Mouse (Mus musculus): ENCODE results near the gene Igf2r. TPM values are rescaled to one million over a fixed set of nuclear protein-coding genes. Genes with fewer than 3 reads are reported as not detected.
A peak's percentile ranks its signal among the peaks of the same experiment; 100 is the strongest.

The Igf2r gene
- polyA plus RNA-seq, 1 experiment from 2014 or later, result 6.5 TPM

GRCm38 (mm10) chr17:12660572-12661260 is 108.7 kb downstream of the Igf2r start:
- peak; percentile 75 for TF ChIP-seq CTCF (IDR thresholded peaks at IDR 0.05; ENCODE audit: low read depth)
- no peak for TF ChIP-seq EP300 (IDR thresholded peaks at IDR 0.05; ENCODE audit: low read depth)
- Histone ChIP-seq H3K4me3 (ENCODE audit: low read depth, low read length) (no peak overlapping the region), H3K36me3 (replicated peaks; ENCODE audit: insufficient read depth, low read length) (no peaks in the 10 kb centered on the region), H3K27ac (ENCODE audit: low read depth) (no peak overlapping the region), H3K9me3 (ENCODE audit: low read length) (no peaks in the 10 kb centered on the region), H3K27me3 (ENCODE audit: insufficient read depth, low read length) (no peaks in the 10 kb centered on the region), H3K4me2 (ENCODE audit: low read depth, low read length) (no peak overlapping the region), H3K9ac (replicated peaks) (no peak overlapping the region), H3K4me1 (ENCODE audit: insufficient read depth) (peaks cover 3% of the 10 kb centered on the region; the same call in 1 of the 2 replicates)
- WGBS (ENCODE audit: insufficient replicate concordance), result 68% methylated on average over 13 of the region's 13 CpGs
- no peak for ATAC-seq
- no peak for DNase-seq

GRCm38 (mm10) chr17:12659233-12659632 is 110.2 kb downstream of the Igf2r start:
- Histone ChIP-seq H3K4me3 (ENCODE audit: low read depth, low read length) (no peak overlapping the region), H3K4me2 (ENCODE audit: low read depth, low read length) (no peak overlapping the region), H3K36me3 (replicated peaks; ENCODE audit: insufficient read depth, low read length) (no peaks in the 10 kb centered on the region), H3K27me3 (ENCODE audit: insufficient read depth, low read length) (no peaks in the 10 kb centered on the region), H3K27ac (ENCODE audit: low read depth) (no peak overlapping the region), H3K4me1 (ENCODE audit: insufficient read depth) (peaks cover 3% of the 10 kb centered on the region; the same call in 1 of the 2 replicates), H3K9me3 (ENCODE audit: low read length) (no peaks in the 10 kb centered on the region), H3K9ac (replicated peaks) (no peak overlapping the region)
- peak; percentile 45 for DNase-seq
- TF ChIP-seq EP300 (IDR thresholded peaks at IDR 0.05; ENCODE audit: low read depth), result peak; percentile 48; the same call in 1 of the 2 replicates
- no peak for TF ChIP-seq CTCF (IDR thresholded peaks at IDR 0.05; ENCODE audit: low read depth)
- 66% methylated on average over 10 of the region's 10 CpGs for WGBS (ENCODE audit: insufficient replicate concordance)
- ATAC-seq, result peak; percentile 92

GRCm38 (mm10) chr17:12658784-12659183 is 110.7 kb downstream of the Igf2r start:
- Histone ChIP-seq H3K4me3 (ENCODE audit: low read depth, low read length) (no peak overlapping the region), H3K36me3 (replicated peaks; ENCODE audit: insufficient read depth, low read length) (no peaks in the 10 kb centered on the region), H3K9me3 (ENCODE audit: low read length) (no peaks in the 10 kb centered on the region), H3K9ac (replicated peaks) (no peak overlapping the region), H3K4me2 (ENCODE audit: low read depth, low read length) (no peak overlapping the region), H3K4me1 (ENCODE audit: insufficient read depth) (peaks cover 3% of the 10 kb centered on the region; the same call in 1 of the 2 replicates), H3K27ac (ENCODE audit: low read depth) (no peak overlapping the region), H3K27me3 (ENCODE audit: insufficient read depth, low read length) (no peaks in the 10 kb centered on the region)
- no peak for DNase-seq
- WGBS (ENCODE audit: insufficient replicate concordance), result 63% methylated on average over 7 of the region's 7 CpGs
- TF ChIP-seq EP300 (IDR thresholded peaks at IDR 0.05; ENCODE audit: low read depth), result no peak
- no peak for TF ChIP-seq CTCF (IDR thresholded peaks at IDR 0.05; ENCODE audit: low read depth)
- peak; percentile 43 for ATAC-seq

- DNase-seq (no peak), ATAC-seq (no peak)
- WGBS (ENCODE audit: insufficient replicate concordance), result 34% methylated on average over 7 of the region's 7 CpGs
- no peak overlapping the region for H3K4me2 ChIP-seq (ENCODE audit: low read depth, low read length)
- no peak overlapping the region for H3K9ac ChIP-seq (replicated peaks)
- H3K4me1 ChIP-seq (ENCODE audit: insufficient read depth), result peaks cover 3% of the 10 kb centered on the region; the same call in 1 of the 2 replicates
- no peak for TF ChIP-seq EP300 (IDR thresholded peaks at IDR 0.05; ENCODE audit: low read depth)
- TF ChIP-seq CTCF (IDR thresholded peaks at IDR 0.05; ENCODE audit: low read depth), result no peak
- no peaks in the 10 kb centered on the region for H3K9me3 ChIP-seq (ENCODE audit: low read length)
- H3K27ac ChIP-seq (ENCODE audit: low read depth), result no peak overlapping the region
- H3K27me3 ChIP-seq (ENCODE audit: insufficient read depth, low read length), result no peaks in the 10 kb centered on the region
- no peaks in the 10 kb centered on the region for H3K36me3 ChIP-seq (replicated peaks; ENCODE audit: insufficient read depth, low read length)
- no peak overlapping the region for H3K4me3 ChIP-seq (ENCODE audit: low read depth, low read length)
These were observed 113.6 kb downstream of the Igf2r start for GRCm38 (mm10) chr17:12655826-12656225.

GRCm38 (mm10) chr17:12654061-12654460 is 115.4 kb downstream of the Igf2r start:
- H3K9ac ChIP-seq (replicated peaks), result no peak overlapping the region
- H3K4me3 ChIP-seq (ENCODE audit: low read depth, low read length), result no peak overlapping the region
- no peak for ATAC-seq
- 78% methylated on average over 3 of the region's 3 CpGs for WGBS (ENCODE audit: insufficient replicate concordance)
- no peak for DNase-seq
- peaks cover 3% of the 10 kb centered on the region; the same call in 1 of the 2 replicates for H3K4me1 ChIP-seq (ENCODE audit: insufficient read depth)
- TF ChIP-seq CTCF (IDR thresholded peaks at IDR 0.05; ENCODE audit: low read depth), result no peak
- no peaks in the 10 kb centered on the region for H3K9me3 ChIP-seq (ENCODE audit: low read length)
- H3K27me3 ChIP-seq (ENCODE audit: insufficient read depth, low read length), result no peaks in the 10 kb centered on the region
- no peaks in the 10 kb centered on the region for H3K36me3 ChIP-seq (replicated peaks; ENCODE audit: insufficient read depth, low read length)
- H3K4me2 ChIP-seq (ENCODE audit: low read depth, low read length), result no peak overlapping the region
- no peak overlapping the region for H3K27ac ChIP-seq (ENCODE audit: low read depth)

- no peak overlapping the region for H3K9ac ChIP-seq (replicated peaks)
- ATAC-seq, result no peak
- H3K4me2 ChIP-seq (ENCODE audit: low read depth, low read length), result no peak overlapping the region
- no peak overlapping the region for H3K27ac ChIP-seq (ENCODE audit: low read depth)
- TF ChIP-seq CTCF (IDR thresholded peaks at IDR 0.05; ENCODE audit: low read depth), result no peak
- no peak for TF ChIP-seq EP300 (IDR thresholded peaks at IDR 0.05; ENCODE audit: low read depth)
- no peaks in the 10 kb centered on the region for H3K27me3 ChIP-seq (ENCODE audit: insufficient read depth, low read length)
- 84% methylated on average over 11 of the region's 11 CpGs for WGBS (ENCODE audit: insufficient replicate concordance)
- H3K4me1 ChIP-seq (ENCODE audit: insufficient read depth), result no peaks in the 10 kb centered on the region
- no peak overlapping the region for H3K4me3 ChIP-seq (ENCODE audit: low read depth, low read length)
- H3K9me3 ChIP-seq (ENCODE audit: low read length), result no peaks in the 10 kb centered on the region
- DNase-seq, result no peak
- H3K36me3 ChIP-seq (replicated peaks; ENCODE audit: insufficient read depth, low read length), result no peaks in the 10 kb centered on the region
These were observed 116.9 kb downstream of the Igf2r start for GRCm38 (mm10) chr17:12652604-12653003.
